In genomic region chr6:54934313-54934712, GRCm38 (mm10) we compare ENCODE assay signal across 22 mouse cellular contexts. TPM values are rescaled to one million over a fixed set of nuclear protein-coding genes. Genes with fewer than 3 reads are reported as not detected.
DNase-seq lines count a peak whose midpoint lies in the region; ATAC-seq and TF ChIP-seq lines count a peak whose summit lies in the region.
"Had no signal": no experiment of that assay in that cellular context is flagged by ENCODE, and none has a peak within 500 bp of the region (broad histone marks: within the 10 kb centered on the region; RNA-seq: fewer than 3 reads in every experiment).

No protein-coding gene starts in this region.

- DNase-seq in liver, embryonic 11.5 days (ENCODE audit: low spot score): no peak
- peak; percentile 17 for DNase-seq in MEL (ENCODE audit: low read depth, low spot score)
- no peak for DNase-seq in cerebellum, postnatal 36 days
- DNase-seq: adrenal gland, adult 8-10 months; cerebellum, adult 9-10 months; heart, postnatal 4 days; kidney, adult 8-10 months had no signal

- H3K4me1 ChIP-seq in liver, embryonic 15.5 days (replicated peaks): no peaks in the 10 kb centered on the region; the same call in 1 of the 2 replicates
- no peaks in the 10 kb centered on the region; the same call in 1 of the 2 replicates for H3K4me1 ChIP-seq in liver, embryonic 11.5 days (replicated peaks; ENCODE audit: control insufficient read depth, insufficient read depth, low read length)
- peaks cover 5 to 24% of the 10 kb centered on the region in 2 experiments for H3K4me1 ChIP-seq in MEL (ENCODE audit: control insufficient read depth in 1 of 2, insufficient read depth in 2 of 2, low read length in 2 of 2)
- peaks cover 2% of the 10 kb centered on the region; the same call in 1 of the 2 replicates for H3K4me1 ChIP-seq in bone marrow, adult 2 months (ENCODE audit: control insufficient read depth, insufficient read depth, low read length)
- no peaks in the 10 kb centered on the region for H3K4me1 ChIP-seq in midbrain, embryonic 16.5 days (ENCODE audit: control insufficient read depth, insufficient read depth, low read length)
- no peaks in the 10 kb centered on the region for H3K4me1 ChIP-seq in forebrain, embryonic 13.5 days
- H3K4me1 ChIP-seq: limb, embryonic 10.5 days; lung, embryonic 15.5 days; midbrain, embryonic 13.5 days; neural tube, embryonic 12.5 days had no signal

- TF ChIP-seq RAD21 in MEL (IDR thresholded peaks at IDR 0.05; ENCODE audit: low read depth, low read length): no peak

- TF ChIP-seq POLR2A in MEL (IDR thresholded peaks at IDR 0.05; ENCODE audit: control insufficient read depth in 1 of 2, insufficient read depth in 1 of 2, low read depth in 1 of 2, low read length in 2 of 2, poor library complexity in 1 of 2): no peak
- no peak for TF ChIP-seq POLR2A in bone marrow, adult 2 months (IDR thresholded peaks at IDR 0.05; ENCODE audit: borderline replicate concordance, control insufficient read depth, low read depth, low read length)

- TF ChIP-seq CTCF in MEL (IDR thresholded peaks at IDR 0.05 in 2 of 3, conservative IDR thresholded peaks at IDR 0.05 in 1 of 3; ENCODE audit: control insufficient read depth in 1 of 3, insufficient read depth in 1 of 3, low read depth in 2 of 3, low read length in 3 of 3, poor library complexity in 1 of 3, severe bottlenecking in 1 of 3): no peak
- TF ChIP-seq CTCF in bone marrow, adult 2 months (IDR thresholded peaks at IDR 0.05; ENCODE audit: control insufficient read depth, insufficient read depth, low read length): no peak

- H3K4me3 ChIP-seq in liver, embryonic 15.5 days (replicated peaks): no peak overlapping the region
- H3K4me3 ChIP-seq in liver, embryonic 11.5 days (ENCODE audit: low read depth, low read length): no peak overlapping the region
- no peak overlapping the region for H3K4me3 ChIP-seq in MEL (ENCODE audit: control insufficient read depth in 1 of 2, insufficient read depth in 1 of 2, low read depth in 2 of 2, low read length in 2 of 2)
- peak overlapping the region; percentile 54 for H3K4me3 ChIP-seq in bone marrow, adult 2 months (replicated peaks; ENCODE audit: control insufficient read depth, low read depth, low read length)
- H3K4me3 ChIP-seq in midbrain, embryonic 16.5 days (ENCODE audit: low read depth, low read length): no peak overlapping the region
- H3K4me3 ChIP-seq in forebrain, embryonic 13.5 days: no peak overlapping the region
- H3K4me3 ChIP-seq: embryonic facial prominence, embryonic 10.5 days; heart, embryonic 15.5 days; limb, embryonic 10.5 days; lung, embryonic 15.5 days; midbrain, embryonic 13.5 days; neural tube, embryonic 12.5 days had no signal

- no peak overlapping the region for H3K9ac ChIP-seq in liver, embryonic 15.5 days
- H3K9ac ChIP-seq in liver, embryonic 11.5 days (ENCODE audit: low read depth, low read length): no peak overlapping the region
- H3K9ac ChIP-seq in MEL (ENCODE audit: control insufficient read depth, low read depth, low read length, poor library complexity, severe bottlenecking): peak overlapping the region; percentile 35; the same call in 1 of the 2 replicates
- H3K9ac ChIP-seq in midbrain, embryonic 16.5 days (ENCODE audit: low read depth, low read length): no peak overlapping the region
- H3K9ac ChIP-seq in forebrain, embryonic 13.5 days: no peak overlapping the region
- H3K9ac ChIP-seq: heart, embryonic 15.5 days; hindbrain, embryonic 14.5 days; lung, embryonic 15.5 days; midbrain, embryonic 13.5 days; neural tube, embryonic 12.5 days had no signal

- no peak overlapping the region for H3K27ac ChIP-seq in liver, embryonic 15.5 days (replicated peaks)
- no peak overlapping the region for H3K27ac ChIP-seq in liver, embryonic 11.5 days (ENCODE audit: low read depth, low read length)
- no peak overlapping the region for H3K27ac ChIP-seq in MEL (ENCODE audit: control insufficient read depth, low read depth, low read length)
- H3K27ac ChIP-seq in bone marrow, adult 2 months (ENCODE audit: control insufficient read depth, insufficient read depth, low read depth, low read length, poor library complexity): peak overlapping the region; percentile 94
- H3K27ac ChIP-seq in midbrain, embryonic 16.5 days (ENCODE audit: low read length): no peak overlapping the region
- no peak overlapping the region for H3K27ac ChIP-seq in forebrain, embryonic 13.5 days
- H3K27ac ChIP-seq: embryonic facial prominence, embryonic 10.5 days; heart, embryonic 15.5 days; hindbrain, embryonic 14.5 days; limb, embryonic 10.5 days; lung, embryonic 15.5 days; midbrain, embryonic 13.5 days; neural tube, embryonic 12.5 days; stomach, postnatal 0 days had no signal

- TF ChIP-seq EP300 in MEL (IDR thresholded peaks at IDR 0.05; ENCODE audit: low read depth in 1 of 2, low read length in 2 of 2): no peak

- no peaks in the 10 kb centered on the region for H3K36me3 ChIP-seq in liver, embryonic 15.5 days (replicated peaks)
- H3K36me3 ChIP-seq in liver, embryonic 11.5 days (ENCODE audit: control insufficient read depth, insufficient read depth, low read length): no peaks in the 10 kb centered on the region
- peaks cover 0 to 13% of the 10 kb centered on the region in 2 experiments; a peak in 2 of 4 replicates for H3K36me3 ChIP-seq in MEL (ENCODE audit: control insufficient read depth in 1 of 2, insufficient read depth in 2 of 2, low read length in 2 of 2)
- H3K36me3 ChIP-seq in midbrain, embryonic 16.5 days (ENCODE audit: control insufficient read depth, insufficient read depth, low read length): no peaks in the 10 kb centered on the region
- H3K36me3 ChIP-seq in forebrain, embryonic 13.5 days (ENCODE audit: poor library complexity, severe bottlenecking): no peaks in the 10 kb centered on the region
- H3K36me3 ChIP-seq: embryonic facial prominence, embryonic 10.5 days; heart, embryonic 15.5 days; limb, embryonic 10.5 days; lung, embryonic 15.5 days; midbrain, embryonic 13.5 days; neural tube, embryonic 12.5 days had no signal

- no peak for ATAC-seq in liver, embryonic 15.5 days (ENCODE audit: insufficient read depth)
- no peak for ATAC-seq in liver, embryonic 11.5 days (replicated peaks; ENCODE audit: low FRiP score)
- ATAC-seq in megakaryocyte, adult 5-6 weeks (ENCODE audit: poor library complexity, severe bottlenecking): peak; percentile 77
- ATAC-seq in midbrain, embryonic 16.5 days: no peak
- ATAC-seq in forebrain, embryonic 13.5 days: no peak
- ATAC-seq: activated CD4-positive, CD25-positive, alpha-beta regulatory T cell, adult 4 months; inflammation-experienced regulatory T-cells, adult 6 months; midbrain, embryonic 13.5 days had no signal

- H3K9me3 ChIP-seq in liver, embryonic 15.5 days (replicated peaks): no peaks in the 10 kb centered on the region
- no peaks in the 10 kb centered on the region for H3K9me3 ChIP-seq in liver, embryonic 11.5 days (ENCODE audit: control insufficient read depth, low read length)
- H3K9me3 ChIP-seq in MEL (replicated peaks; ENCODE audit: insufficient read depth, low read length): no peaks in the 10 kb centered on the region
- H3K9me3 ChIP-seq in midbrain, embryonic 16.5 days (replicated peaks; ENCODE audit: control insufficient read depth, low read length, poor library complexity, severe bottlenecking): no peaks in the 10 kb centered on the region
- H3K9me3 ChIP-seq in forebrain, embryonic 13.5 days (replicated peaks): no peaks in the 10 kb centered on the region
- H3K9me3 ChIP-seq: embryonic facial prominence, embryonic 10.5 days; heart, embryonic 15.5 days; limb, embryonic 10.5 days; lung, embryonic 15.5 days; midbrain, embryonic 13.5 days; neural tube, embryonic 12.5 days had no signal

- H3K79me2 ChIP-seq in MEL (ENCODE audit: control insufficient read depth, insufficient read depth, low read length, poor library complexity): no peaks in the 10 kb centered on the region

- WGBS in liver, embryonic 15.5 days (ENCODE audit: insufficient replicate concordance): 58% methylated on average over 8 of the region's 8 CpGs
- WGBS in liver, embryonic 11.5 days: 67% methylated on average over 8 of the region's 8 CpGs
- WGBS in bone marrow, adult 2 months: 32% methylated on average over 8 of the region's 8 CpGs
- WGBS in midbrain, embryonic 16.5 days: 90% methylated on average over 8 of the region's 8 CpGs
- 90% methylated on average over 8 of the region's 8 CpGs for WGBS in forebrain, embryonic 13.5 days

- no peaks in the 10 kb centered on the region for H3K27me3 ChIP-seq in liver, embryonic 15.5 days
- no peaks in the 10 kb centered on the region for H3K27me3 ChIP-seq in liver, embryonic 11.5 days (replicated peaks; ENCODE audit: control insufficient read depth, insufficient read depth, low read length)
- H3K27me3 ChIP-seq in MEL (ENCODE audit: control insufficient read depth in 1 of 2, insufficient read depth in 2 of 2, low read length in 2 of 2): no peaks in the 10 kb centered on the region
- H3K27me3 ChIP-seq in midbrain, embryonic 16.5 days (ENCODE audit: control insufficient read depth, insufficient read depth, low read depth, low read length): no peaks in the 10 kb centered on the region
- no peaks in the 10 kb centered on the region for H3K27me3 ChIP-seq in forebrain, embryonic 13.5 days
- H3K27me3 ChIP-seq: heart, embryonic 15.5 days; lung, embryonic 15.5 days; midbrain, embryonic 13.5 days; neural tube, embryonic 12.5 days had no signal

- H3K4me2 ChIP-seq in liver, embryonic 15.5 days: peak overlapping the region; percentile 20; the same call in 1 of the 2 replicates
- H3K4me2 ChIP-seq in liver, embryonic 11.5 days: no peak overlapping the region
- H3K4me2 ChIP-seq in midbrain, embryonic 16.5 days (ENCODE audit: low read length): no peak overlapping the region
- H3K4me2 ChIP-seq in forebrain, embryonic 13.5 days: no peak overlapping the region
- H3K4me2 ChIP-seq: heart, embryonic 15.5 days; hindbrain, embryonic 14.5 days; lung, embryonic 15.5 days; midbrain, embryonic 13.5 days; neural tube, embryonic 12.5 days had no signal

RNA-seq across cellular contexts. Expression of gene Nod1, which starts 38.1 kb away (rescaled TPM):
- polyA plus RNA-seq in liver, embryonic 15.5 days (2015; fragmentation: Nextera tagmentation; extraction: Ambion mirVana): 2.2 and 3.0 TPM in 2 replicates
- polyA plus RNA-seq in liver, embryonic 11.5 days (2014; fragmentation: Nextera tagmentation; extraction: Ambion mirVana): 2.1 and 2.9 TPM in 2 replicates
- total RNA-seq in MEL (2012; rRNA removed): 0.10 and 0.12 TPM in 2 replicates
- polyA plus RNA-seq in MEL (2012; ENCODE audit: insufficient read depth in 1 of 2, insufficient read length in 2 of 2, low read depth in 1 of 2, low replicate concordance in 2 of 2, missing spikeins in 1 of 2): under 1 TPM in 1 of 2 experiments, not detected in 1; 0.21 TPM
- 4.7 and 10.1 TPM in 2 replicates for polyA plus RNA-seq in bone marrow, adult 2 months (2011; ENCODE audit: insufficient read depth, insufficient read length, low replicate concordance, missing spikeins)
- total RNA-seq in megakaryocyte, adult 5-6 weeks (2015): 10.8 and 11.1 TPM in 2 replicates
- 12.2 and 18.5 TPM in 2 replicates for total RNA-seq in megakaryocyte, adult 5-6 weeks (2017)
- 2.6 and 2.8 TPM in 2 replicates for polyA plus RNA-seq in midbrain, embryonic 16.5 days (2015; fragmentation: Nextera tagmentation; extraction: Ambion mirVana)
- 1.3 and 1.6 TPM in 2 replicates for polyA plus RNA-seq in forebrain, embryonic 13.5 days (2015; fragmentation: Nextera tagmentation; extraction: Ambion mirVana)

RNA-seq across cellular contexts. Expression of gene Ggct, which starts 58.4 kb away (rescaled TPM):
- polyA plus RNA-seq in liver, embryonic 15.5 days (2015; fragmentation: Nextera tagmentation; extraction: Ambion mirVana): 3.0 and 4.0 TPM in 2 replicates
- polyA plus RNA-seq in liver, embryonic 11.5 days (2014; fragmentation: Nextera tagmentation; extraction: Ambion mirVana): 11.8 TPM in 2 replicates
- 19.1 and 23.7 TPM in 2 replicates for total RNA-seq in MEL (2012; rRNA removed)
- polyA plus RNA-seq in MEL (2012; ENCODE audit: insufficient read depth in 1 of 2, insufficient read length in 2 of 2, low read depth in 1 of 2, low replicate concordance in 2 of 2, missing spikeins in 1 of 2): 10 to 100 TPM in 1 of 2 experiments, not detected in 1; 41.6 TPM
- polyA plus RNA-seq in bone marrow, adult 2 months (2011; ENCODE audit: insufficient read depth, insufficient read length, low replicate concordance, missing spikeins): 3.0 and 13.2 TPM in 2 replicates
- total RNA-seq in megakaryocyte, adult 5-6 weeks (2015): 3.5 and 7.0 TPM in 2 replicates
- total RNA-seq in megakaryocyte, adult 5-6 weeks (2017): 4.9 and 14.4 TPM in 2 replicates
- 13.6 and 14.5 TPM in 2 replicates for polyA plus RNA-seq in midbrain, embryonic 16.5 days (2015; fragmentation: Nextera tagmentation; extraction: Ambion mirVana)
- polyA plus RNA-seq in forebrain, embryonic 13.5 days (2015; fragmentation: Nextera tagmentation; extraction: Ambion mirVana): 9.3 and 10.6 TPM in 2 replicates
